Mouse (Mus musculus) c-Kit-positive CD71-positive TER-119-negative erythroid progenitor cells, embryonic 14.5 days (primary cell): ENCODE measurements around the gene Lrrk1.
A peak's percentile ranks its signal among the peaks of the same experiment; 100 is the strongest.
"Not testable (repeated sequence)": the region's sequence is repeated elsewhere in the genome, so short reads cannot be mapped to it uniquely, and the experiment has no call there.

Source experiments
- DNase-seq: peaks from one replicate; pipeline ENCODE4 v3.0.0-alpha.2; 2013; ENCODE audit warnings: low read depth

Gene Lrrk1

GRCm38 (mm10) chr7:66222621-66223091 is 165.5 kb downstream of the Lrrk1 start:
- DNase-seq: no peak

GRCm38 (mm10) chr7:66219794-66220227 is 168.3 kb downstream of the Lrrk1 start:
- DNase-seq: no peak

- DNase-seq: no peak
These were observed 168.9 kb downstream of the Lrrk1 start for GRCm38 (mm10) chr7:66219028-66219793.

GRCm38 (mm10) chr7:66218193-66219014 is 169.7 kb downstream of the Lrrk1 start:
- no peak for DNase-seq

GRCm38 (mm10) chr7:66217531-66218094 is 170.5 kb downstream of the Lrrk1 start:
- no peak for DNase-seq

- DNase-seq: no peak
These were observed 171.1 kb downstream of the Lrrk1 start for GRCm38 (mm10) chr7:66217011-66217410.

GRCm38 (mm10) chr7:66215911-66216310 is 172.2 kb downstream of the Lrrk1 start:
- DNase-seq: no peak

- no peak for DNase-seq
These were observed 173.7 kb downstream of the Lrrk1 start for GRCm38 (mm10) chr7:66214477-66214876.

GRCm38 (mm10) chr7:66212887-66213286 is 175.3 kb downstream of the Lrrk1 start:
- DNase-seq: no peak

- no peak for DNase-seq
These were observed 178.2 kb downstream of the Lrrk1 start for GRCm38 (mm10) chr7:66209920-66210319.

GRCm38 (mm10) chr7:66201657-66202056 is 186.5 kb downstream of the Lrrk1 start:
- no peak for DNase-seq

- DNase-seq: no peak
These were observed 187.2 kb downstream of the Lrrk1 start for GRCm38 (mm10) chr7:66200791-66201450.

GRCm38 (mm10) chr7:66200383-66200782 is 187.8 kb downstream of the Lrrk1 start:
- no peak for DNase-seq

- no peak for DNase-seq
These were observed 188.7 kb downstream of the Lrrk1 start for GRCm38 (mm10) chr7:66199391-66199831.

GRCm38 (mm10) chr7:66198416-66198815 is 189.7 kb downstream of the Lrrk1 start:
- DNase-seq: no peak

GRCm38 (mm10) chr7:66196609-66197445 is 191.3 kb downstream of the Lrrk1 start:
- peak; percentile 89 for DNase-seq

GRCm38 (mm10) chr7:66195881-66196280 is 192.3 kb downstream of the Lrrk1 start:
- no peak for DNase-seq

- DNase-seq: no peak
These were observed 193.6 kb downstream of the Lrrk1 start for GRCm38 (mm10) chr7:66194511-66194910.

GRCm38 (mm10) chr7:66190385-66190784 is 197.8 kb downstream of the Lrrk1 start:
- DNase-seq: not testable (repeated sequence)

- DNase-seq: peak; percentile 51
These were observed 200.4 kb downstream of the Lrrk1 start for GRCm38 (mm10) chr7:66187581-66188231.

- DNase-seq: no peak
These were observed 202.8 kb downstream of the Lrrk1 start for GRCm38 (mm10) chr7:66185370-66185769.
